Mouse (Mus musculus): ENCODE measurements around the gene Zfp865. TPM values are rescaled to one million over a fixed set of nuclear protein-coding genes. Genes with fewer than 3 reads are reported as not detected.
"Not testable (repeated sequence)": the region's sequence is repeated elsewhere in the genome, so short reads cannot be mapped to it uniquely, and the experiment has no call there.

Zfp865 gene
- 5.1 and 5.9 TPM in 2 replicates for polyA plus RNA-seq (2015; fragmentation: Nextera tagmentation; extraction: Ambion mirVana)

DNA sequence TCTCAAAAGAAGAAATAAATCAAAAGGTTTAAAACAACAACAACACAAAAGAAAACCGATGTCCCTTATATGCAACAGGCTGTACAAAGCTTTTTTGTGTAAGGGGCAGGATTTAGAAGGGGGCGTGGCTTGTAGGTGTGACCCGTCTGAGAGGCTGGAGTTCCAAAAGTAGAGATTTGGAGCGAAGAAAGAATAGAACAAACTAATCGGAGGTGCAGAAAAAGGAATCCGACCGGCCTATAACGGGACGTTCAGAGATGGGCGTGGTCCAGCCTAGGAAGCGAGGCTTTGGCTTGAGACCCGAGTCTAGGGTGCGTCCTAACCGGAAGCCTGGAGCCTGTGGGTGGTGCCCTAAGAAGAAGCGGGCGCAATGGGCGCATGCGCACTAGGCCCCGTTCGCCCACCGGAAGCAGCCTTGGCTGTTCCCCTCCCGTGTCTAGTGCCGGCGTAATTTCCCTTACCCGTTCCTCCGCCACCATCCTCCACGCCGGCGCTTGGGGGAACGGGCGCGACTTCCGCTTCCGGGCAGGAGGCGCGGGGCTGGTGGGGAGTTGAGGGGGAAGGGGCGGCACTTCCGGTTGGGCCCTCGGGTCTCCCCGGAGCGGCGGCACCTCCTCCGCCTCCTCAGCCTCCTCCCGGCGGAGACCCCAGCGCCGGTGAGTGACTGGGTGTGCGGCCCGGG lies at the start of gene Zfp865, which contains the start of gene Ccdc106:
Gene Zfp865 (plus strand): TSS at position 377 of the 682 bp plus-strand sequence.
Gene Ccdc106 (plus strand): TSS at position 554 of the 682 bp plus-strand sequence.
- peak; percentile 99 for DNase-seq (ENCODE audit: low spot score)

DNA sequence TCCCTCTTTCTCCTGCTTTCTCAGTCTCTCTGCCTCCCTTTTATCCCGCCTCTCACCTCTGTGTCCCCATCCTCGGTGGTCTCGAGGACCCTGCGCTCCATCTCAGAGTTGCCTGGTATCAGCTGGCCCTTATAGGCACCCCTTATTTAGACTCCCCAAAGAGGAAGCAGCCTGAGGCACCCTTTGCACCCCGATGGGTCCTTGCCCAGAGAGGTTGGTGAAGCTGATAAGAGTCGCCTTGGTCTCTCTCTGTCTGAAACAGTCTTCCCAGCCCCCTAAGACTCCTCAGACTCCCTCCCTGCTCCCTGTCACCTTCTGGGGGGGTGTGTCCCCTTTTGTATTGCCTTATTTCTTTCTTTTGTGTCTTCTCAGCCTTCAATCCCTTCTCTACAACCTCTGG lies 49.1 kb upstream of the Zfp865 start, which contains the start of gene Sbk3:
Gene Sbk3 (minus strand): TSS at position 101 of the 400 bp plus-strand sequence.
- DNase-seq (ENCODE audit: low spot score) = no peak

DNA sequence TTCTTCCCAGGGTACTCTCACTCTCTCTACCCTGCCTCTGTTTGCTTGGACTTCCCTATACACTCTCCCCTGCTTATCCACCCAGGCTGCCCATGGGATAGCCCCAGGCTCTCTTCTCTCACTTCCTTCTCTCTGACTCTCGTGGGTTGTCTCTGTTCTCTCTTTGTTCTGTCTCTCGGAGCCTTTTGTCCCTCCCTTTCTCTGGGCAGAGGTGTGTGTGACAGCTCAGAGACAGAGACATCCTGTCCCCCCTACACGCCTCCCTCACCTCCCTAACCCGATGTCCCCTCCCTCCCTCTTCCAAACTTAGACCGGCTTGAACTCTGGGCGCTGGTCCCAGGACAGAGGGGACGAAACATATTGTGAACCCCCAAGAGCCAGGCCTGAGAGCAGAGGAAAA lies 48.5 kb upstream of the Zfp865 start:
- no peak for DNase-seq (ENCODE audit: low spot score)

DNA sequence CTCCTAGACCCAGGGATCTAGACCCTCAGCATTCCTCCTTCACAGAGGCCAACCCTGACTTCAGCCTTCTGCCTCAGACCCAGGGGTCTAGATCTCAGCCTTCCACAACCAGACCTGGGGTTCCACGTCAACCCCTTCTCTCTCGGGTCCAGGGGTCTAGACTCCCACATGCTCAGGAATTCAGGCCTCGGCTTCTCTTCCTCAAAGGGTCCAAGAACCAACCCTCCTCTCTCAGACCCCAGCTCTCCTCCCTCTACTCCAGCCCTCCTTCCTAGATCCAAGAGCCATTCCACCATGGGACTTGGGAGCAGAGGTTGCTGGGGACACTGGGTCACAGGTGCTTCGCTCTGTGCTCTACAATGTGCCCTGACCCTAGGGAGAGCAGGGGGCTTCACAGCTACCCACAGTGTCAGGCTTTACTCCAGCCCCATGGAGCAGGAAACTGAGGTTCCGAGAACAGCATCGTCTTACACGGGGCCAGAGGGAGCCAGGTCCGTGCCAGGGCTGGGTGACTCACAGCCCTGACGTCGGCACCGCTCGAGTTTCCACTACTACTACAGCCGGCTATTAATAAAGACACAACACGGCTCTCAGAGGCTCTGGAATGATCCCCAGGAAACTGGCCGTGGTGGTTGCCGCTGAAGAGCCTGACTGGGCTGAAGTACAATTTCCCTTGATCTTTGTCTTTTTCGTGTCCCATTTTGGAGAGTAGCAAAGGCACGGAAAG lies 47.7 kb upstream of the Zfp865 start:
- DNase-seq (ENCODE audit: low spot score) = no peak

DNA sequence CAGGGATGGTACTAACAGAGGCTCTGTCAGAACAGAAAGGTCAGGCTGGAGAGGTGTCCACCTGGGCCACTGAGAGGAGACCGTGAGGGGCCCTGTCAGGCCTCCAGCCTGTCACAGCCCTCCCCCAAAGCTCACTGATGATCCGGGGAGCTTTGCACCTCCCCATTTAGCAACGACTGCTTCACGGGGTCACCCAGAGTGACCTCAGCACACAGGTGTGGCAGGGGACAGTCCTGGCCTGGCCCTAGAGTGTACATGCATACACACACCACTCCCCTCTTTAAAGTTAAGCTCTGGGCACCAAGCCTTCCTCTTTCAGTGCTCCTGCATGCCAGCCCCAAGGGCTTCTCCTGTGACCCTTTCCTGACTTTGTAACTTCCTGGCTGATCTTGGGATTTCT lies 44.7 kb upstream of the Zfp865 start:
- no peak for DNase-seq (ENCODE audit: low spot score)

DNA sequence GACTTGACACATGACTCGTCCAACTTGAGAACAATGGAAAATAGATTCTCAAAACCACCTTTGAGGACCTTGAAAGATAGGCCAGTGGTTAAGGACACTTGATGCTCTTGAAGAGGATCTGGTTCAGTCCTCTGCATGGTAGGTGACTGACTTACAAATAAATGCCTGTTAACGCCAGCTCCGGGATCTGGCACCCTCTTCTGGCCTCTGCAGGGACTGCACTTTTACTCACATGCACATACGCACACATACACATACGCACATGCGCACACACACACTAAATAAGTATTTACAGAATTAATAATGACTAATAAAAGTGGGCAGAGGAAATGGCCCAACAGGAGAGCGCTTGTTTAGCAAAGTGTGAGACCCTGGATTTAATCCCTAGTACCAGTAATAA lies 43.3 kb upstream of the Zfp865 start:
- DNase-seq (ENCODE audit: low spot score) = no peak

DNA sequence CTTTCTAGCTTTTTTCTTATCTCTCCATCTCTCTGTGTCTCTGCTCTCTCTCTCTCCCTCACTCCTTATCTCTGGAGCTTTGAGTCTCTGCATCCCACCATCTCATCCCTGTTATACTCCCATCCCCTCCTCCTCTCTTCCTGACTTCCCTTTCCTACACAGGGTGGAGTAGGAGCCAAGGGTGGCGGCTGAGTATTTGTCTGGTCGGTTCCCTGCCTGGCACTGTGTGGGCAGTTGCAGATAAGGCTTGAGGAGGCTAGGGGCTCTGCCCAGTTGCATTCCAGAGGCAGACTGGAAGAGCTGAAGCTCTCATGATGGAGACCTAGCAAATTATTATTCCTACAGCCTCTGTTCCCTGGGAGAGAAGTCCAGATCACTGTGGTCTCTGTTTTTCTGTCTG lies 31.9 kb upstream of the Zfp865 start:
- no peak for DNase-seq (ENCODE audit: low spot score)

DNA sequence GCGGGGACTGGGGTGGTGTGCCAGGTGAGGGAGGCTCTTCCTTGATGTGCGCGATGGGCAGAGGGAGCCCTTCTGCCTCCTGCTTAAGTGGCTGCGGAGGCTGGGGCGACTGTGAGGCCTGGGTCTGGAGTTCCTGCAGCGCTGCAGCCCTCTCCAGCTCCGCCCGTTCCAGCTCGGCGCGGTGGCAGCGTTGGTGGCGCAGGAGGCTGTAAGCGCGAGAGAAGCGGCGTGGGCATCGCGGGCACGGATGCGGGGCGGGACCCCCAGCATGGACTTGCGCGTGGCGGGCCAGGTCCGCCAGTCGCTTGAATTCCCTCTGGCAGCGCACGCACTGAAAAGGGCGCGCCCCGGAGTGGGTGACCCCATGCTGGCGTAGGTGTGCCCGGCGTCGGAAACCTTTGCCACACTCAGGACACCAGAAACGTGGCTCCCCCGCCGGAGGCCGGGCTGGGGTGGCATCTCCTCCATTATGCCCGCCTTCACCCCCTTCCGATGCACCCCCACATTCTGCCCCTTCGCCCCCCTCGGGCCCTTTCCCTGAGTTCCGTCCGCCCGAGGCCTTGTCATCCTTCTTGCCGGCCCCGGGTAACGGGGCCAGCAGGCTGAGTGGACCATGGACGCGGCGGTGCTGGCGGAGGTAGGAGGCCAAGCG lies 26.7 kb upstream of the Zfp865 start:
- no peak for DNase-seq (ENCODE audit: low spot score)

DNA sequence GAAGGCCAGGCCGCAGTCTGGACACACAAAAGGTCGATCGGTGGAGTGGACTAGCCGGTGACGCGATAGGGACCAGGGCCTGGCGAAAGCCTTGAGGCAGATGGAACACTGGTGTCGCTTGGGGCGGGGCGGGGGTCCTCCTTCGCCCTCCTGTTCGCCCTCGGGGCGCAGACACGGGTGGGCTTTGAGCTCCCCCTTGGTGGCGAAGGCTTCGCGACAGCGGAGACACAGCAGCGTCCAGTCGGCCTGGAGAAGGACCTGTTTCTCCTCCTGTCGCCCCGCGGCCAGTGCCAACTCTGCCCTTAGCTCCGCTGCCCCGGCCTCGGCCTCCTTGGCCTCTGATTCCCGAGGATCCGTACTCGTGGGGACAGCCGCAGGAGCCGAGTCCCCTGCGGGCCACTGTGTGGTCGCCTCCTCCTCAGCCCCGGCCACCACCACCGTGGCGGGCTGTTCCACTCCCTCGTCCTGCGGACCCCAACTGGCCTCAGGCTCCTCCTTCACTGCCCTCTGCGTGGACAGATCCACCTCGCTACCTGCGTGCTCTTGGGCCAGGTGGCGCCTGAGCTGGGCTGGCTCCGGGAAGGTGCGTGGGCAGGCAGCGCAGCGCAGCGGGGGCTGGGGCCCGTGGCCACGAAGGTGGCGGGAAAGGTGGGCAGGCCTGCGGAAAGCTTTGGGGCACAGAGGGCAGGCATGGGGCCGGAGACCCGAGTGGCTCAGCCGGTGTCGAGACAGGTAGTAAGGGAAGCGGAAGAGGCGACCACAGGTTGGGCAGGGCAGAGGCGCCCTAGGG lies 26.0 kb upstream of the Zfp865 start:
- no peak for DNase-seq (ENCODE audit: low spot score)

DNA sequence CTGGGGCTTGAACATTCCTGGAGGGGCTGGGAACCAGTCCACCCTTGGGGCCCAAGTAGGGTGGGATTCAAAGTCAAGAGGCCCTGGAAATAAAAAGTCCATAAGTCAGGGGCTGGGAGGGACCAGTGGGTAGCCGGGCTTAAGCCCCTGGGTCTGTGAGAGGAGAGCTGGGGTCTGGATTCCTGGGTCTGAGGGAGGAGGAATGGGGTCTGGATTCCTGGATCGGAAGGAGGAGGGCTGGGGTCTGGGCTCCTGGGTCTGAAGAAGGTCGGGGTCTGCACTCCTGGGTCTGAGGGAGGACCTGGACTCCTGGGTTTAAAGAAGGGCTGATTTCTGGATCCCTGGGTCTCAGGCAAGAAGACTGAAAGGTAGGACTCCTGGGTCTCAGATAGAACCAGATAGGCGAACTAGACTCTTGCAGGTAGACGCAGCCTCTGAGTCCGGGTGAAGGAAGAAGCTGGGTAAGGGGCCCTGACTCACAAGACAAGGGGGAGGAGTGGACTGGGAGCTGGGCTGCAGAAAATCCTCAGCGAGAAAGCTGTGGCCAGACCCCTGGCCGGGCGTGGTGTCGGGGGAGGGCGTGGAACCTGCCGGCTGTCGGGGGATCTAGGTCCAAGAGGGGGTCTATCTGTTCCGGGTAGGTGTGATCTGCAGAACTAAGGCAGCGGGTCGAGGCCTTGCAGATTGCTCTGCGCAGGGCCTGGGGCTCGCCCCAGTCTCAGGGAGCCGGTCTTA lies 24.7 kb upstream of the Zfp865 start:
- no peak for DNase-seq (ENCODE audit: low spot score)

DNA sequence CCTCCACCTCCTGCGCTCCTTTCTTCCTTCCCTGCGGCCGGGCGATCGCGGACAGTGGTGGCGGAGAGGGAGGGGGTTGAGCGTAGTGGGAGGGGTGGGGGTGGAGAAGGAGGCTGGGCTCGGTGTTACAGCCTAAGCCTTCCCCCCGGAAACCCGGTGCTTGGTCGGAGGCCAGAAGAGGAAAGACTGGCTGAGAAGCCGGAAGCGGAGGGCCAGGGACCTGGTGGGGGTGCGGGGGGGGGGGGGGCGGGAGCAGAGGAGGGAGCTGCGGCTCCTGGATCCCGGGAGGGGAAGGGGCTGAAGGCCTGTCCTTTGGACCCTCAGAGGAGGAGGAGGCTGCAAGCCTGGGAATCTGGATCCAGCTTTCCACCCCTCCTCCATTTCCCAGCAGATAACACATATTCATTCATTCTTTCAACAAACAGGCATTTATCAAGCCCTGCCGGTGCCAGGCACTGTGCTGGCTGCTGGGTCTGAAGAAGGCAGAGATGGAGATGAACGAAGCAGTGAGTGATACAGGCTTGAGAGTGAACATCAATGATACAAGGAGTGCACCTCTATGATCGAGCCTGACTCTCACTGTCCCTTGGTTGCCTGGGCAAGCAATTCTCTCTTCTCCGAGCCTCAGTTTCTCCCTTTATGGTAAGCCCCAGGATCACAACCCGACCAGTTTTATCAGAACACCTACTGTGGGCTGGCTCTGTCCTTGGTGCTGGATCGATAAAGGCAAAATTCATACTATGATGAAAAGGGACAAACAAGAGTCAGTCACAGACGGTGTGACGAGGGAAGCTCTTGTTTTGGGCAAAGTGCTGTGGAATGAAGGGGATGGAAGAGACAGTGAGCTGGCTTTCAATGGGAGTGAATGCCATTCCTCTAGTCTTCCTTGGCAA lies 23.9 kb upstream of the Zfp865 start, which contains the start of gene Zfp579:
Gene Zfp579 (minus strand): TSS at position 156 of the 893 bp plus-strand sequence.
- DNase-seq (ENCODE audit: low spot score) = peak; percentile 84

DNA sequence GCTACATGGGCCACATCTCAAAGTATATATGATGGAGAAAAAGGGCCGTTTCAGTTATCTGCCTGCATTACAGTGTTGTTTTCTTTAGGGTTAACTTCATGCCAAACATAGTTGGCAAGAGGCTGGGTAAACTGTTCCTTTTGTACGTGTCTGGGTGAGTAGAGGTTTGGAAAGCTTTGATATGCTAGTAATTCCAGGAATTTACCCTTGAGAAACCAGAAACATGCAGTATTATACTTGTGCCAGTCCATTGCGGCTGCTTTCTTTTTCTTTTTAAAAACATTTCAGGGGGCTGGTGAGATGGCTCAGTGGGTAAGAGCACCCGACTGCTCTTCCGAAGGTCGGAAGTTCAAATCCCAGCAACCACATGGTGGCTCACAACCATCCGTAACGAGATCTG lies 23.2 kb upstream of the Zfp865 start:
- no peak for DNase-seq (ENCODE audit: low spot score)

DNA sequence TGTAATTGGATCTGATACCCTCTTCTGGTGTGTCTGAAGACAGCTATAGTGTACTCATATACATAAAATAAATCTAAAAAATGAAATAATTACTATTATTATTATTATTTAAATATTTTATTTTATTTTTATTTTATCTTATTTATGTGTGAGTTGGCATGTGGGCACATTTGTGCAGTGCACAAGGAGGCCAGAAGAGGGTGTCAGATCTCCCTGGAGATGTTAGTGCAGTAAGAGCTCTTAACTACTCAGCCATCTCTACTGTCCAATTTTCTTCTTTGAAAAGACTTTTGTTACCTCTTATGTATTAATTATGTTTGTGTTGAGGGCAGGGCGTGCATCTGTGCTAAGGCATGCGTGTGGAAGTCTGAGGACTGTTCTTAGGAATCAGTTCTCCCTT lies 20.3 kb upstream of the Zfp865 start:
- peak; percentile 29 for DNase-seq (ENCODE audit: low spot score)

DNA sequence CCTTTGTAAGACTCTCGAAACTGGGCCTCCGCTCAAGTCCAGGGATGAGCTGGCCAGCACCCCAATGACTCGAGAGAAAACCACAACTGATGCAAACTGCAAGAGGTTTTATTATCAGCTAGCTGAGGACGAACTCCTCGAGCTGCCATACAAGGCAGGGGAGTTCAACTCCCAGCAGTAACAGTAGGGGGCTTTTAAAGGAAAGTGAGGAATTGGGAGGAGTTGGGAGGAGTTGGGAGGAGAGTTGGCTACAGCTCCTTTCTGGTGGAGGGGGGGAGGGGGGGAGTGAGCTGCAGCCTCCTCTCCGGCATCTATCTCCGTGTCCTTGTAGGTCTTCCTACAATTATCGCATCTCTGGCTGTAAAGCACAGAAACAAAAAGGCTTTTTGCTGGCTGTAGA lies 17.3 kb upstream of the Zfp865 start:
- not testable (repeated sequence) for DNase-seq (ENCODE audit: low spot score)

DNA sequence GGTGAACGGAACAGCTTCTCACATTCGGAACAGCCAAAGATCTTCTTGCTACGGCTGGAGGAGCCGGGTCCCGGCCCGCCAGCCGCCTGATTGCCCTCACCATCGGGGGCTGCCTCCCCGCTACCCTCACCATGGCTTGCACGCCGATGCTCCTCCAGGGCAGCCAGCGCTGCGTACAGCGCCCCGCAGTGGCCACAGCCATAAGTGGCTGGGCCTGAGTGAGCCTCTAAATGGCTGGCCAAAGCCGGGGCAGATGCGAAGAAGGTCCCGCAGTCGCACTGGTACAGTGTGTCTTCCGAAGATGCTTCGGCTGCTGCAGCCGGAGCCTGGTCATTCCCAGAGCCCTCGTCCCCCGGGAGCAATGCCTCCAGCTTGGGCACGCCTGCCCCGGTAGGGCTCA lies 11.9 kb upstream of the Zfp865 start:
- no peak for DNase-seq (ENCODE audit: low spot score)

DNA sequence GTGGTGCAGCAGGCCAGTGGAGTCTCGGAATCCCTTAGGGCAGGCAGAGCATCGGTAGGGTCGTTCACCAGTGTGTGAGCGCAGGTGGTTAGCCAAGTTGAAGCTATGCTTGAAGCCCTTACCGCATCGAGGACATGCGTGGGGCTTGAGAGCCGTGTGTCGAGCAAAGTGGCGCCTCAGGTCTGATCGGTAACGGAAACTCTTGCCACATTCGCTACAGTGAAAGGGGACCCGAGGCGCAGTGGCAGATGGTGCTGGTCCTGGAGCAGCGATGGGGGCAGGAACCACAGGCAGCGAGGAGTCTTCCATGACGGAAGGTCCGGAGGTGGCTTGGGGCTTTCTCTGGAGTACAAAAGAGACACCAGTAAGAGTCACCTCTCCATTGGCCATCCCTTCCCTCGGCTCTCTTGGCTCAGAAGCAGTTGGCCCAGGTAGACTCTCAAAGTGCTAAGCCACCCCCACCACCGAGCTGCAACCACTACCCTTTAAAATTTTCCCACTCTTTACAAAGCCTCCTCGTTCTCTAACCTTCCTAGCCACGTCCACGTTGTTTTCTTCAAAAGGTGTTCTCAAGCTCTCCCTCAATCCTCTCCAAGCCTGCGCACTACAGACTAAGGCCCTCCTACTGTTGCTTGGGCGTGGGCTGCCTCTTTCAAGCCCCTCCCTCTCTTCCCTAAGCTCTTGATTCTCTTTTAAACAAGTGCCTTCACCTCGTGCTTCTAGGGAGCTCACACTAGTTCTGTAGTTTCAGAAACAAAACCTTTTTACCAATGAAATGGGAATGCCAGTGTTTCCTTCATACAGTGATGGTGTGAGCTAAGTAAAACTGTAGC lies 7.3 kb upstream of the Zfp865 start:
- DNase-seq (ENCODE audit: low spot score) = no peak

DNA sequence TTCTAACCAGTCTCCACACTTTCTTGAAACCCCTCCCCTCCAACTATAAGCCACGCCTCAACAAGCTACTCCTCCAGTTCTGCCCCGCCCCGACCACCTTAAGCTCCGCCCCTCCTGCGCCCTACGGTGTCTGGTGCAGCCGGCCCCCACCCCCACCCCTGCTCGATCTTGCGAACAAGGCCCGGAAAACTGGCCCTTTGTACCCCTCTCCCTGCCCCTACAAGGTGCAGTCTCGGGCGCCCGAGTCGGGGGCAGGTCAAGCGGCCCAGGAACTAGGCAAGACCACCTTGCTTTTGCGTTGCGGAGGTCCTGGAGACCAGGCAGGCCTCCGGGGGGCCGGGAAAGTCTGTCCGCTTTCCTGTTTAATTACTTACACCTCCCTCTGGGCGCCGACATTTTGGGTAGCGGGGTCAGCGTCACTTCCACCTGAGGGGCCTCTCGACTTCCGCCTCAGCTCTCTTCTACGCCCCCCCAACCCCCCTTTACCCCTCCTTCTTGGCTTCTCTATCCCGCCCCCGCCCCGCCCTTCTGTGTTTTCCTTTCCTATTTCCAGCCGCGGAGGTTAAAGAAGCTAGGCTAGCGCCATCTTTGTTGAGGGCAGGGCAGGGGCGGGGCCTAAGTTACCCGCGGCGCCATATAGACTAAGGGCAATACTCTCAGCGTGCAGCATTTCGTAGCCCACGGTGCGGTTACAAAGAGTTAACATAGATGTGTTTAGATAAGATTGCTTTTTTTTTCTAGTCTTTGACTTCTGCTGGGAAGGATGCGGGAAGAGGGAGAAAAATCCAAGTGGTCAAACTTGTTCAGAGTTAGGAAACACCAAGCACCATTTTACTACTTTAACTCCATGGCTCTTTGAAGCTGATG lies 5.7 kb upstream of the Zfp865 start, which contains the start of the genes Zfp524 and Fiz1:
Gene Zfp524 (plus strand): TSS at position 165 of the 867 bp plus-strand sequence.
Gene Fiz1 (minus strand): TSS at position 447 of the 867 bp plus-strand sequence.
- peak; percentile 98 for DNase-seq (ENCODE audit: low spot score)

Measured in thymus, postnatal 0 days (tissue).